Comparison of ENCODE assay signal across 22 mouse cellular contexts in the genomic region with DNA sequence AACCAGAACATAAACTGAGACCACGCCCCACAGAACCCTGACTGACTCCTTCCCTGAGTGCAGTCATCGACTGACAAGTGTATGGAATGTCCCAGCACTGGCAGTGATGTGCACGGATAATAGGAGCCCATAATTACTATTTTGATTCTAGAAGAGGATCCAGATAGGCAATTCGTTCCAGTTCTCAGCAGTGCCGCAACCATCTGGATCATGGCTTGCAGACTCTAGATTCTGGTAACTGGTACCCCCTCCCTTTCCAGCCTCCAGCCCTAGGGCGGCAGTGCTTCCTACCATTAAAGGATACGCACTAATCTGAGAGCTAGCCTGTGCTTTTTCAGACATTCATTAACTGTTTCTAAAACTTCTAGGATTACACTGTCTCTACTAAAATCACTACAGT.
"Had no signal": no experiment of that assay in that cellular context is flagged by ENCODE, and none has a peak within 500 bp of the region (broad histone marks: within the 10 kb centered on the region; RNA-seq: fewer than 3 reads in every experiment).

No protein-coding gene starts in this region.

- H3K4me1 ChIP-seq: intestine, embryonic 15.5 days; liver, embryonic 12.5 days; liver, embryonic 15.5 days; lung, embryonic 15.5 days; megakaryocyte, embryonic 14.5 days; midbrain, embryonic 10.5 days; stomach, embryonic 15.5 days had no signal

- H3K27ac ChIP-seq: intestine, embryonic 15.5 days; limb, embryonic 10.5 days; limb, embryonic 13.5 days; liver, embryonic 12.5 days; liver, embryonic 15.5 days; lung, embryonic 15.5 days; midbrain, embryonic 10.5 days; midbrain, embryonic 13.5 days; neural tube, embryonic 13.5 days; stomach, embryonic 15.5 days had no signal

- H3K36me3 ChIP-seq: intestine, embryonic 15.5 days; limb, embryonic 10.5 days; limb, embryonic 13.5 days; liver, embryonic 12.5 days; liver, embryonic 15.5 days; lung, embryonic 15.5 days; midbrain, embryonic 13.5 days; neural tube, embryonic 13.5 days; stomach, embryonic 15.5 days had no signal

- H3K4me3 ChIP-seq: intestine, embryonic 15.5 days; limb, embryonic 10.5 days; limb, embryonic 13.5 days; liver, embryonic 12.5 days; liver, embryonic 15.5 days; lung, embryonic 15.5 days; megakaryocyte, embryonic 14.5 days; midbrain, embryonic 10.5 days; midbrain, embryonic 13.5 days; myocyte; neural tube, embryonic 13.5 days; stomach, embryonic 15.5 days had no signal

- DNase-seq: liver; lung, adult 18-20 months; lung, postnatal 10 days; lung, postnatal 36 days; retina, postnatal 1 day; right cerebral cortex, postnatal 25 days; spleen, adult 18-20 months; thymus, adult 2 months; thymus, postnatal 14 days; thymus, postnatal 4 days had no signal

- H3K27me3 ChIP-seq: intestine, embryonic 15.5 days; limb, embryonic 13.5 days; liver, embryonic 12.5 days; liver, embryonic 15.5 days; lung, embryonic 15.5 days; midbrain, embryonic 13.5 days; stomach, embryonic 15.5 days had no signal

- H3K9me3 ChIP-seq: intestine, embryonic 15.5 days; limb, embryonic 10.5 days; limb, embryonic 13.5 days; liver, embryonic 12.5 days; liver, embryonic 15.5 days; lung, embryonic 15.5 days; midbrain, embryonic 10.5 days; midbrain, embryonic 13.5 days; neural tube, embryonic 13.5 days; stomach, embryonic 15.5 days had no signal
